Mouse (Mus musculus) liver, adult 2 months (tissue): ENCODE results near the gene Prox2. TPM values are rescaled to one million over a fixed set of nuclear protein-coding genes. Genes with fewer than 3 reads are reported as not detected.
A peak's percentile ranks its signal among the peaks of the same experiment; 100 is the strongest.

Experiments
- DNase-seq: peaks from one replicate; pipeline ENCODE4 v3.0.0-alpha.2; 2011; ENCODE audit warnings: low read depth, low spot score; ENCODE audit errors: extremely low read depth
- H3K27ac ChIP-seq: fragments of 200-500 bp; replicated peaks from 2 replicates; pipeline ENCODE4 v1.5.1; 2012; ENCODE audit warnings: low read depth, mild to moderate bottlenecking, control low read depth, inconsistent platforms, low read length; ENCODE audit not compliant: insufficient read depth
- H3K27me3 ChIP-seq: fragments of 200-500 bp; 2 replicates; pipeline ENCODE4 v1.6.1; 2012; ENCODE audit warnings: mild to moderate bottlenecking, moderate library complexity, low read length, inconsistent platforms; ENCODE audit not compliant: control insufficient read depth, insufficient read depth
- H3K36me3 ChIP-seq: fragments of 200-500 bp; 2 replicates; pipeline ENCODE4 v1.6.1; 2012; ENCODE audit warnings: low read length, inconsistent platforms; ENCODE audit not compliant: control insufficient read depth, insufficient read depth
- H3K4me1 ChIP-seq: fragments of 200-500 bp; 2 replicates; pipeline ENCODE4 v1.6.1; 2011; ENCODE audit warnings: low read length; ENCODE audit not compliant: control insufficient read depth, insufficient read depth
- H3K4me3 ChIP-seq: fragments of 200-500 bp; 2 replicates; pipeline ENCODE4 v1.5.1; 2011; ENCODE audit warnings: low read depth, mild to moderate bottlenecking, control low read depth, low read length, moderate library complexity; ENCODE audit not compliant: insufficient read depth
- H3K79me2 ChIP-seq: fragments of 200-500 bp; 2 replicates; pipeline ENCODE4 v1.6.1; 2012; ENCODE audit warnings: inconsistent platforms, mild to moderate bottlenecking, low read length, moderate library complexity; ENCODE audit not compliant: control insufficient read depth, insufficient read depth
- H3K9ac ChIP-seq: fragments of 200-500 bp; 2 replicates; pipeline ENCODE4 v1.6.1; 2012; ENCODE audit warnings: low read depth, mild to moderate bottlenecking, control low read depth, inconsistent platforms, low read length
- CTCF ChIP-seq: fragments of 200-500 bp; IDR thresholded peaks from 2 replicates; pipeline ENCODE4 v1.5.1; 2011; ENCODE audit warnings: low read depth, low read length, control low read depth
- POLR2A ChIP-seq: fragments of 200-500 bp; IDR thresholded peaks from 2 replicates; pipeline ENCODE4 v1.6.1; 2011; ENCODE audit warnings: low read length, control low read depth; ENCODE audit not compliant: insufficient read depth; ENCODE audit errors: extremely low read depth
- WGBS: fragments of 180-500 bp; shearing (Covaris S2); methylation state at CpG from one replicate; pipeline ENCODE4 v1.1.7; 2018; 5-methylcytosine and 5-hydroxymethylcytosine counted together
- polyA plus RNA-seq: library from polyadenylated mRNA; depleted of rRNA; stranded (reverse); fragments of >200 nt; gene quantifications from 2 replicates; pipeline ENCODE4 v1.2.3, GENCODE M21; 2012; rRNA removed
- total RNA-seq: library from RNA; depleted of rRNA; stranded (reverse); fragments of >200 nt; gene quantifications from 2 replicates; pipeline ENCODE4 v1.2.3, GENCODE M21; 2014; rRNA removed

The Prox2 gene
- 1.8 and 1.9 TPM in 2 replicates for total RNA-seq
- 1.3 and 1.5 TPM in 2 replicates for polyA plus RNA-seq

- Histone ChIP-seq H3K27ac (peak within 1 kb of the TSS; percentile 88), H3K27me3 (no peaks in the 10 kb centered on the region), H3K4me1 (peaks cover 21% of the 10 kb centered on the region), H3K79me2 (peaks cover 18% of the 10 kb centered on the region; the same call in 1 of the 2 replicates), H3K9ac (peak within 1 kb of the TSS; percentile 99), H3K36me3 (peaks cover 9% of the 10 kb centered on the region), H3K4me3 (peak within 1 kb of the TSS; percentile 85)
- under 1% methylated on average over 83 of the region's 83 CpGs for WGBS
- DNase-seq, result peak; percentile 65
- TF ChIP-seq POLR2A, result peak; percentile 75
- no peak for TF ChIP-seq CTCF
Observed at GRCm38 (mm10) chr12:85110698-85111592, at the start of gene Prox2, which contains the start of gene Dlst. Gene Prox2, minus strand, starts transcription at chr12:85110759. Gene Dlst, plus strand, starts transcription at chr12:85110833.

- no peak for DNase-seq
- no peaks in the 10 kb centered on the region for H3K27me3 ChIP-seq
- no peaks in the 10 kb centered on the region for H3K4me1 ChIP-seq
- no peak overlapping the region for H3K4me3 ChIP-seq
- no peaks in the 10 kb centered on the region for H3K79me2 ChIP-seq
- WGBS, result 75% methylated on average over 5 of the region's 5 CpGs
- TF ChIP-seq CTCF (no peak), POLR2A (no peak)
- no peaks in the 10 kb centered on the region for H3K36me3 ChIP-seq
- no peak overlapping the region for H3K9ac ChIP-seq
- no peak overlapping the region for H3K27ac ChIP-seq
Observed at GRCm38 (mm10) chr12:85159592-85159991, 49.0 kb upstream of the Prox2 start.

GRCm38 (mm10) chr12:85158801-85159200, 48.2 kb upstream of the Prox2 start:
- WGBS, result 96% methylated on average over 8 of the region's 8 CpGs
- Histone ChIP-seq H3K4me1 (no peaks in the 10 kb centered on the region), H3K27ac (no peak overlapping the region), H3K36me3 (no peaks in the 10 kb centered on the region), H3K4me3 (no peak overlapping the region), H3K27me3 (no peaks in the 10 kb centered on the region), H3K79me2 (no peaks in the 10 kb centered on the region), H3K9ac (no peak overlapping the region)
- no peak for TF ChIP-seq CTCF
- no peak for TF ChIP-seq POLR2A
- DNase-seq, result no peak

- TF ChIP-seq CTCF, result no peak
- TF ChIP-seq POLR2A, result no peak
- Histone ChIP-seq H3K4me1 (peaks cover under 1% of the 10 kb centered on the region), H3K27me3 (no peaks in the 10 kb centered on the region), H3K9ac (no peak overlapping the region), H3K27ac (no peak overlapping the region), H3K4me3 (no peak overlapping the region), H3K79me2 (no peaks in the 10 kb centered on the region), H3K36me3 (no peaks in the 10 kb centered on the region)
- DNase-seq, result no peak
- WGBS, result 90% methylated on average over 14 of the region's 14 CpGs
Observed at GRCm38 (mm10) chr12:85157797-85158460, 47.4 kb upstream of the Prox2 start.

- 73% methylated on average over 6 of the region's 6 CpGs for WGBS
- no peak for DNase-seq
- Histone ChIP-seq H3K4me3 (no peak overlapping the region), H3K27me3 (no peaks in the 10 kb centered on the region), H3K36me3 (no peaks in the 10 kb centered on the region), H3K9ac (no peak overlapping the region), H3K27ac (no peak overlapping the region), H3K4me1 (peaks cover 7% of the 10 kb centered on the region), H3K79me2 (no peaks in the 10 kb centered on the region)
- TF ChIP-seq CTCF (no peak), POLR2A (no peak)
Observed at GRCm38 (mm10) chr12:85156324-85156723, 45.8 kb upstream of the Prox2 start.

GRCm38 (mm10) chr12:85153011-85153410, 42.5 kb upstream of the Prox2 start:
- Histone ChIP-seq H3K79me2 (no peaks in the 10 kb centered on the region), H3K27me3 (no peaks in the 10 kb centered on the region), H3K36me3 (no peaks in the 10 kb centered on the region), H3K4me3 (no peak overlapping the region), H3K27ac (peak overlapping the region; percentile 59), H3K4me1 (peaks cover 9% of the 10 kb centered on the region), H3K9ac (no peak overlapping the region)
- TF ChIP-seq CTCF (no peak), POLR2A (no peak)
- DNase-seq, result peak; percentile 95
- 21% methylated on average over 3 of the region's 3 CpGs for WGBS
